Mouse (Mus musculus) brain, embryonic 18.5 days (tissue): ENCODE measurements around the gene Cmip.
A peak's percentile ranks its signal among the peaks of the same experiment; 100 is the strongest.

Experiments
- DNase-seq: peaks from one replicate; pipeline ENCODE4 v3.0.0-alpha.2; 2012; ENCODE audit warnings: low read depth, low spot score

The Cmip gene

DNA sequence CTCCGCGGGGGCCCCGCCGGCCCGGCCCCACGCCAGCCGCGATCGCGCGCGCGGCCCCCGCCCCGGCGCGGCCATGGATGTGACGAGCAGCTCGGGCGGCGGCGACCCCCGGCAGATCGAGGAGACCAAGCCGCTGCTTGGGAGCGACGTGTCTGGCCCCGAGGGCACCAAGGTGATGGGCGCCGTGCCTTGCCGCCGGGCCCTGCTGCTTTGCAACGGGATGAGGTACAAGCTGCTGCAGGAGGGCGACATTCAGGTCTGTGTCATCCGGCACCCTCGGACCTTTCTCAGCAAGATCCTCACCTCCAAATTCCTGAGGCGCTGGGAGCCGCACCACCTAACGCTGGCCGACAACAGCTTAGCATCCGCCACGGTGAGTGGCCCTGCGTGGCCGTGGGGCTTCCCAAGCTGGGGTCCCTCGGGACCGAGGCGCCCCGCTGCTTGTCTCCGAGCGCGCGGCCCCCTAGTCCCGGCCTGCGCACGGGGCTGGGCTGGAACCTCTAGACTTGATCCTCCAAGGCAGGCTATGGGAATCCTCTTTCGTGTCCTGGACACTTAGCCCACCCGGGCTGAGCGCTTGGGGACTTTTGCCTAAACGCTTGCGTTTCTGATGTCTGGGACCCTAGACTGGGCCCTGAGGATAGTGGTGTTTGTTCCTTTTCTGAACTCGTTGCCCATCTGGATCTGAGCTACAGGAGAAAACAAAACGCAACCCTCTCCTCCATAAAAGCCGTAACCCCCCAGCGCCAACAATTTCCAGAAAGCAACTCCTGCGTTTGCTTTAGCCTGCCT, at the start of gene Cmip:
Cmip (plus strand) TSS at position 36 of the 792 bp plus-strand sequence.
- DNase-seq = no peak

DNA sequence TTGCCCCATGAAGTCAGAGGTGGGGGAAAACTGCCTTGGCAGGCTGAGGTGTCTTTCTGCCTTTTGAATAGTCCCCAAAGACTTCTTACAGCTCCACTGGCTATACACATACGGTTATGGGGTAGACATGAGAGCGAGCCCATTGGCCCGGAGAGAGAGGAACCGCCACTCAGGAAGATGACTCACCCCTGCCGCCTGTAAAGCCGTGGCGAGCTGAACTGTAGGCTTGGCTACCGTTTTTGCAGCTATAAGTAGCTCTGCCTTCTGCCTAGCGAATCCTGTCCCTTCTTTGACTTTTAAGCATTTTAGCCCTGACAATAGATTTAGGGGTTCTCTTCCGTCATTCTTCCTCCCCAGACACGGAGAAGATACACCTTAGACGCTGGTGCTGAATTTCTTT, 47.7 kb upstream of the Cmip start:
- DNase-seq = no peak

DNA sequence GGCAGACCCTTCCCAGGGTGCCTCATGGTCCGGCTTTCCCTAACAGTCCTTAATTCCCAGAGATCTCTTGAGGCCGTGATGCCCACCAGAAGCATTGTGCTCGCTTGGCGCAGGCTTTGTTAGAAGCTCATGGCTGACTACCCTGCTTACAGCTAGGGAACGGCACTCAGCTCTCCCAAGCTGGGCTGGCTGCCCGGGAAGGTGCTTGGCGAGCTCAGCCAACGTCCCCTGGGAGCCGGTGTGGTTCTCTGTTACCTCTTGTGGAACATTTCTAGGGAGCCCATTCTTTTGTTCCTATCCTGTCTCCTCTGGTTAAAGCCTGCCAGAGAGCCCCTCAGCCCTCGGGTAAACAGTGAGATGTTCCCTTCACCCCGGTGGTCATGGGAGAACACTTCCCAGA, 44.8 kb upstream of the Cmip start:
- DNase-seq = no peak

DNA sequence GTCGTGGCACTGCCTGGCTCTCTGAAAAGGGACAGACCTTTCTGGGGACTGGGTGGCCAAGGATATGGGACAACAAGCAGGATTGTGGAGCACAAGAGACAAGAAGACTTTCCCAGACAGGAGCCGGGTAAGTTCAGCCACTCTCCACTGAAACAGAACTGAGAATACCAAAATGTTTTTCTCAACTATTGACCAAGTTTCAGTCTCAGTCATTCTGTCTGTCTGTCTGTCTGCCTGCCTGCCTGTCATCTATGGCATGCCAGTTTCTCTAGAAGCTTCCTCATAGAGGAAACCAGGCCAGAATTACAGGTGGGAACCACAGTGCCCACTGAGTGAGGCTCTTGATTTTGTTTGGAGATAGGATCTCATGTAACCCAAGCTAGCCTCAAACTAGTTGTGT, 39.1 kb upstream of the Cmip start:
- DNase-seq = no peak

DNA sequence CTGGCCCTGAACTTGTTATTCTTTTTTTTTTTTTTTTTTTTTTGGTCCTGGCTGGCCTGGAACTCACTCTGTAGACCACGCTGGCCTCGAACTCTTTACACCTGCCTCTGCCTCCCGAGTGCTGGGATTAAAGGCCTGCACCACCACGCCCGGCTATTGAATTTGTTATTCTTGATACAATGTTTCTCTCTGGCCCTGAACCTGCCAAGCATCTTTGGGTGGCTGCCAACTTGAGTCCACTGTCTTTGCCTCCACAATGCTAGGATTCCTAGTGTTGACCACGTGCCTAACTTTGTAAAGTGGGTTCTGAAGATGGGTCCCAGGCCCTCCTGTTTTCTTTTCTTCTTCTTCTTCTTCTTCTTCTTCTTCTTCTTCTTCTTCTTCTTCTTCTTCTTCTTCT, 34.5 kb upstream of the Cmip start:
- DNase-seq = no peak

DNA sequence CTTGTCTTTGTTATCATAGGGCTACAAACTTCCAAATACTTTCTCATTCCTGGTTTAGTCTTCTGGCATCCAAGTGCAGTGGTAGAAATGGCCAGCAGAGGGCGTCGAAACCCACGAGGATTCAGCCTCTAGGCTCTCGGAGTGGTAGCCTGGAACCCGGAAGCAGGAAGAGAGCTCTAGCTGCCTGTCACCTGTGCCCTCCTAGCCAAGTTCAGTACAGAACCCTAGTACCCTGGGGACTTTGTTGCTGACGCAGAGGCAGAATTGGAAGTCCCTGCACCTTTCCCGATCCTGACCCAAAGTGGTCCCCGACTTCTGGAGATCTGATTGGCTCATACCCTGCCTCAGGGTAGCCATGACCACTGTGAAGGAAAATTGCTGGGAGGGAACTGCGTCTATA, 32.2 kb upstream of the Cmip start:
- peak; percentile 45 for DNase-seq

- DNase-seq = no peak
Measured at GRCm38 (mm10) chr8:117226306-117226705, 30.6 kb upstream of the Cmip start.

- DNase-seq = no peak
Measured at GRCm38 (mm10) chr8:117227339-117227738, 29.5 kb upstream of the Cmip start.

- DNase-seq = no peak
Measured at GRCm38 (mm10) chr8:117233199-117233598, 23.7 kb upstream of the Cmip start.

GRCm38 (mm10) chr8:117236531-117236930, 20.3 kb upstream of the Cmip start:
- no peak for DNase-seq

DNA sequence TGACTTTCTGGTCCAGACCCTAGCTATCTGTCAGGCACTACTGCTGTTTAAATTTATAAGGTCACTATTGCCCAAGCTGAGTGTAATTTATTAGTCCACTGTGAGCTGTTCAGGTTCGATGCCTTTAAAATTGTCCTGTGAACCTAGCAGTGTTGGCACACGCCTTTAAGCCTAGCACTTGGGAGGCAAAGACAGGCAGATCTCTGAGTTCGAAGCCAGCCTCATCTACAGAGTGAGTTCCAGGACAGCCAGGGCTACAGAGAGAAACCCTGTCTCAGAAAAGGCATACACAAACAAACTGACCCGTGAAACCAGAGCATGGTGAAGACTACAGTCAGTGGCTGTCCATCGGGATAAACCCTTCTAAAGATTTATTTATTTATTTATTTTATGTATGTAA, 16.5 kb upstream of the Cmip start:
- no peak for DNase-seq

GRCm38 (mm10) chr8:117240841-117241494, 15.9 kb upstream of the Cmip start:
- DNase-seq = no peak

- DNase-seq = no peak
Measured at GRCm38 (mm10) chr8:117241848-117242247, 15.0 kb upstream of the Cmip start.

- DNase-seq = no peak
Measured at GRCm38 (mm10) chr8:117242286-117242685, 14.6 kb upstream of the Cmip start.

DNA sequence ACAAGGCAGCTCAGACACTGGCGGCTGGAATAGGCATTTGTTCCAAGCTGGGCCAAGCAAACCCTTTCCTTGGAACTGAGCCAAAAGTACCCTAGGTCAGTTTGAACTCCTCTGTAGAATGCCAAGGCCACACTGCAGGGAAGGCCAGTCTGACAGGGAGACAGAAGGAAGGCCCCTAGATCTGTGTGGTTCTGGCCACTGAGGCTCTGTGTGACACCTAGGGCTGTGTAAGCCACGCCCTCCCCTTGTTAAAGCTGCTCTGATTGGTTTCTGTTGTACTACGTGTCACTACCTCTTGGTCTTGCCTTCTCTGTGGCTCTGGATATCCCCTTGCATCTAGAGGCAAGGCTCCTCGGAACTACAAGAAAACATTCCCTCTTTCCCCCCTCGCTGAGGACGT, 12.3 kb upstream of the Cmip start:
- DNase-seq = no peak

DNA sequence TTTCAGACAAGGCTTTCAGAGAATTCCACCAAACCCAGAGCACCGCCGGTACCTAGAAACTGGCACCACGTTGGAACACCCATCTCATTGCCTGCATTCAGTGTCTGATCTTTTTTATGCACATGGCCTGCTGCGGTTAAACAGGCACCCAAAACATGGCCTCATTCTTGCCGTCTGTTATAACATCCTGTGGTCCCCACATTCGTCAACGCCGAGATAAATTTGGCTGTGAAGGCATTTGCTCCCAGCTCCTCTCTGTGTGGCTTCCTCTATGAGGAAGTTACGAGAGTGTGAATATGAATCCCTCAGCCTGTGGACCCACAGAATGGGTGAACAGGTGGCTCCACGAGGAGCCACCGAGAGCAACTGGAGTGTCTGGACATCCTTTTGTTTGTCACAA, 8.5 kb upstream of the Cmip start:
- DNase-seq = no peak

- DNase-seq = no peak
Measured at GRCm38 (mm10) chr8:117251086-117251681, 5.7 kb upstream of the Cmip start.

- DNase-seq = no peak
Measured at GRCm38 (mm10) chr8:117252650-117253049, 4.2 kb upstream of the Cmip start.

- no peak for DNase-seq
Measured at GRCm38 (mm10) chr8:117253390-117254269, 3.2 kb upstream of the Cmip start.

GRCm38 (mm10) chr8:117254496-117254895, 2.4 kb upstream of the Cmip start:
- DNase-seq = no peak

DNA sequence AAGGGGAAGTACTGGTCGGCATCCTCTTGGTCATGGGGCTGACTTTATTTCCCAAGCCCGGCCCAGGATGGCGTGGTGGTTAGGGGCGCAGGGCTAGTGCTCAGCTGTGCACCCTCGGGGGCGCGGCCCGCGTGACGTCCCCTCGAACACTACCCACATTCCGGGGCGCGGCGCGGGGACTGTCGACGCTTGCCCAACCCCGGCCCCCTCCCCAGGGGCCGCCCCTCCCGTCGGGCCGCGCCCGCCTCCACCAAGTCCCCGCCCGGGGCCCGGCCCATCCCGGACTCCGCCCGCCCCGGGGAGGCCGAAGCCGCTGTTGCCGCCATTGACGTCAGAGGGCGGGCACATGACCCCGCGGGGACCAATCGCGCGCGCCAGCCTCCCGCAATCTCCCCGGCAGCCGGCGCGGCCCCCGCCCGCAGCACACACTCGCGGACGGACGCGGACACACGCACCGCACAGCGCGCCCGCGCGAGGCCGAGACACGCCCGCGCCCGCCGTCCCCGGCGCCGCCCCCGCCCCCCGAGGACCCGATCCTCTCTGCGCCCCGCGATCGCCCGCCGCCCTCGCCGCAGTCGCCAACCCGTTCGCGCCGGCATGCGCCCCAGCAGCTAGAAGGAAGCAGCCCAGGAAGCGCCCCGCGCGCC, 449 bp upstream of the Cmip start:
- DNase-seq = peak; percentile 78
